Comparison of ENCODE assay signal across 8 mouse cellular contexts in genomic region chr17:24454218-24454755, GRCm38 (mm10). TPM values are rescaled to one million over a fixed set of nuclear protein-coding genes. Genes with fewer than 3 reads are reported as not detected.
DNase-seq lines count a peak whose midpoint lies in the region; ATAC-seq and TF ChIP-seq lines count a peak whose summit lies in the region.

No protein-coding gene starts in this region.

- H3K79me3 ChIP-seq in C2C12 (ENCODE audit: low read depth): peaks cover 19% of the 10 kb centered on the region

- H3ac ChIP-seq in C2C12 (ENCODE audit: control insufficient read depth, insufficient read length, low read depth): no peak overlapping the region

- no peaks in the 10 kb centered on the region for H3K4me1 ChIP-seq in cerebellum, adult 2 months (ENCODE audit: control insufficient read depth, insufficient read depth, low read length)
- peaks cover 7% of the 10 kb centered on the region; the same call in 1 of the 2 replicates for H3K4me1 ChIP-seq in forebrain, embryonic 11.5 days (replicated peaks; ENCODE audit: control insufficient read depth, insufficient read depth, low read length)
- H3K4me1 ChIP-seq in liver, embryonic 13.5 days (replicated peaks): peaks cover 31% of the 10 kb centered on the region

- peak overlapping the region; percentile 60 for H3K4me2 ChIP-seq in forebrain, embryonic 11.5 days (ENCODE audit: low read depth, low read length, severe bottlenecking)
- H3K4me2 ChIP-seq in liver, embryonic 13.5 days: peak overlapping the region; percentile 79

- no peak for TF ChIP-seq CTCF in cerebellum, adult 2 months (IDR thresholded peaks at IDR 0.05; ENCODE audit: borderline replicate concordance, insufficient read depth, low read depth, low read length)
- no peak for TF ChIP-seq CTCF in C2C12 (IDR thresholded peaks at IDR 0.05; ENCODE audit: control insufficient read depth, insufficient read depth, insufficient read length)

- no peak for TF ChIP-seq POLR2A in cerebellum, adult 2 months (IDR thresholded peaks at IDR 0.05; ENCODE audit: borderline replicate concordance, insufficient read depth, low read length)

- H3K27ac ChIP-seq in cerebellum, adult 2 months (ENCODE audit: insufficient read depth, low read length): peak overlapping the region; percentile 71
- peak overlapping the region; percentile 90; the same call in 1 of the 2 replicates for H3K27ac ChIP-seq in forebrain, embryonic 11.5 days (ENCODE audit: low read depth, low read length)
- H3K27ac ChIP-seq in liver, embryonic 13.5 days: peak overlapping the region; percentile 98

- WGBS in cerebellum, adult 2 months: 5% methylated on average over 14 of the region's 14 CpGs
- WGBS in forebrain, embryonic 11.5 days: 11% methylated on average over 14 of the region's 14 CpGs
- 3% methylated on average over 14 of the region's 14 CpGs for WGBS in liver, embryonic 13.5 days (ENCODE audit: insufficient replicate concordance)

- peaks cover 43% of the 10 kb centered on the region for H3K79me2 ChIP-seq in C2C12 (ENCODE audit: control insufficient read depth, insufficient read depth)

- H3K27me3 ChIP-seq in cerebellum, adult 2 months (ENCODE audit: control insufficient read depth, insufficient read depth, low read length): no peaks in the 10 kb centered on the region
- no peaks in the 10 kb centered on the region for H3K27me3 ChIP-seq in C2C12 (ENCODE audit: control insufficient read depth, insufficient read depth, insufficient read length)
- no peaks in the 10 kb centered on the region for H3K27me3 ChIP-seq in forebrain, embryonic 11.5 days (ENCODE audit: control insufficient read depth, insufficient read depth, low read length)
- H3K27me3 ChIP-seq in liver, embryonic 13.5 days: no peaks in the 10 kb centered on the region

- H3K9ac ChIP-seq in forebrain, embryonic 11.5 days (ENCODE audit: low read length): peak overlapping the region; percentile 92
- H3K9ac ChIP-seq in liver, embryonic 13.5 days: peak overlapping the region; percentile 94

- H3K36me3 ChIP-seq in C2C12 (ENCODE audit: control insufficient read depth, insufficient read depth): peaks cover 17% of the 10 kb centered on the region
- H3K36me3 ChIP-seq in forebrain, embryonic 11.5 days (ENCODE audit: control insufficient read depth, insufficient read depth, low read length): peaks cover 3% of the 10 kb centered on the region; the same call in 1 of the 2 replicates
- peaks cover 21% of the 10 kb centered on the region for H3K36me3 ChIP-seq in liver, embryonic 13.5 days

- H3K9me3 ChIP-seq in forebrain, embryonic 11.5 days (ENCODE audit: control insufficient read depth, low read length): no peaks in the 10 kb centered on the region
- no peaks in the 10 kb centered on the region for H3K9me3 ChIP-seq in liver, embryonic 13.5 days (replicated peaks)

- H3K4me3 ChIP-seq in cerebellum, adult 2 months (replicated peaks; ENCODE audit: insufficient read depth, low read depth, low read length): peak overlapping the region; percentile 88
- peak overlapping the region; percentile 79 for H3K4me3 ChIP-seq in C2C12 (ENCODE audit: insufficient read depth, poor library complexity, severe bottlenecking)
- peak overlapping the region; percentile 78 for H3K4me3 ChIP-seq in forebrain, embryonic 11.5 days (ENCODE audit: low read depth, low read length)
- H3K4me3 ChIP-seq in liver, embryonic 13.5 days (replicated peaks): peak overlapping the region; percentile 77

- no peak for DNase-seq in cerebellum, adult 2 months
- no peak for DNase-seq in forebrain, embryonic 11.5 days (ENCODE audit: low spot score)
- no peak for DNase-seq in liver, embryonic 13.5 days
- no peak for DNase-seq in urinary bladder, adult 18-20 months (ENCODE audit: low spot score in 2 of 2)
- no peak for DNase-seq in adrenal gland, adult 2 months
- no peak for DNase-seq in layer of hippocampus, postnatal 14 days (ENCODE audit: low spot score in 2 of 2)

- no peak for ATAC-seq in cerebellum, adult (ENCODE audit: insufficient number of reproducible peaks, low FRiP score, low TSS enrichment)
- no peak for ATAC-seq in forebrain, embryonic 11.5 days (replicated peaks; ENCODE audit: low FRiP score)
- no peak for ATAC-seq in liver, embryonic 13.5 days (ENCODE audit: low read depth)

TF ChIP-seq in C2C12, 6 proteins besides CTCF, POLR2A, EP300 and RAD21:
- no peak for TF ChIP-seq MYOD1 (IDR thresholded peaks at IDR 0.05; ENCODE audit: control insufficient read depth, insufficient read length, low read depth)
- no peak for TF ChIP-seq MAX (IDR thresholded peaks at IDR 0.05)
- TF ChIP-seq FOSL1 (IDR thresholded peaks at IDR 0.05; ENCODE audit: insufficient read depth, low read length, poor library complexity, severe bottlenecking): no peak
- TF ChIP-seq CEBPB (IDR thresholded peaks at IDR 0.05; ENCODE audit: low read depth): no peak
- no peak for TF ChIP-seq USF1 (IDR thresholded peaks at IDR 0.05; ENCODE audit: low read depth)
- TF ChIP-seq MYOG (IDR thresholded peaks at IDR 0.05; ENCODE audit: control insufficient read depth, extremely low read depth, insufficient read length): no peak
TF ChIP-seq in C2C12: peak in this region for 0.

RNA-seq across cellular contexts. Expression of gene Dnase1l2, which starts 11.4 kb away (rescaled TPM):
- polyA plus RNA-seq in cerebellum, adult 2 months (2012; rRNA removed): 22.3 and 22.7 TPM in 2 replicates
- polyA plus RNA-seq in C2C12 (2012; fragmentation: generic; extraction: Trizol): 0.68 TPM
- 2.7 and 3.3 TPM in 2 replicates for polyA plus RNA-seq in forebrain, embryonic 11.5 days (2014; fragmentation: Nextera tagmentation; extraction: Ambion mirVana)
- polyA plus RNA-seq in liver, embryonic 13.5 days (2015; fragmentation: Nextera tagmentation; extraction: Ambion mirVana): 0.33 and 0.68 TPM in 2 replicates
- 1 to 10 TPM; 2.1 to 3.7 TPM for total RNA-seq in adrenal gland, adult 2 months (2021)
- 1.8 and 4.1 TPM in 2 replicates for polyA plus RNA-seq in adrenal gland, adult 2 months (2012; rRNA removed)
- total RNA-seq in layer of hippocampus, postnatal 14 days (2021): 1 to 10 TPM; 5.2 to 8.1 TPM

RNA-seq across cellular contexts. Expression of gene E4f1, which starts 15.8 kb away (rescaled TPM):
- polyA plus RNA-seq in cerebellum, adult 2 months (2012; rRNA removed): 79.4 and 80.6 TPM in 2 replicates
- 13.1 TPM for polyA plus RNA-seq in C2C12 (2012; fragmentation: generic; extraction: Trizol)
- 28.8 and 31.4 TPM in 2 replicates for polyA plus RNA-seq in forebrain, embryonic 11.5 days (2014; fragmentation: Nextera tagmentation; extraction: Ambion mirVana)
- polyA plus RNA-seq in liver, embryonic 13.5 days (2015; fragmentation: Nextera tagmentation; extraction: Ambion mirVana): 11.7 and 13.0 TPM in 2 replicates
- 10 to 100 TPM; 17.0 to 21.8 TPM for total RNA-seq in adrenal gland, adult 2 months (2021)
- 57.5 and 59.5 TPM in 2 replicates for polyA plus RNA-seq in adrenal gland, adult 2 months (2012; rRNA removed)
- 10 to 100 TPM; 27.8 to 32.3 TPM for total RNA-seq in layer of hippocampus, postnatal 14 days (2021)

RNA-seq across cellular contexts. Expression of gene Pgp, which starts 15.9 kb away (rescaled TPM):
- 126 and 133 TPM in 2 replicates for polyA plus RNA-seq in cerebellum, adult 2 months (2012; rRNA removed)
- 56.7 TPM for polyA plus RNA-seq in C2C12 (2012; fragmentation: generic; extraction: Trizol)
- polyA plus RNA-seq in forebrain, embryonic 11.5 days (2014; fragmentation: Nextera tagmentation; extraction: Ambion mirVana): 72.1 and 73.4 TPM in 2 replicates
- 84.0 and 86.7 TPM in 2 replicates for polyA plus RNA-seq in liver, embryonic 13.5 days (2015; fragmentation: Nextera tagmentation; extraction: Ambion mirVana)
- 100 to 1,000 TPM in 1 of 2 experiments, 10 to 100 TPM in 1; 65.0 to 104 TPM for total RNA-seq in adrenal gland, adult 2 months (2021)
- 254 TPM in 2 replicates for polyA plus RNA-seq in adrenal gland, adult 2 months (2012; rRNA removed)
- total RNA-seq in layer of hippocampus, postnatal 14 days (2021): 10 to 100 TPM; 71.8 to 73.5 TPM

RNA-seq across cellular contexts. Expression of gene Bricd5, which starts 19.4 kb away (rescaled TPM):
- polyA plus RNA-seq in cerebellum, adult 2 months (2012; rRNA removed): 2.3 TPM in 2 replicates
- polyA plus RNA-seq in C2C12 (2012; fragmentation: generic; extraction: Trizol): 0.06 TPM
- polyA plus RNA-seq in forebrain, embryonic 11.5 days (2014; fragmentation: Nextera tagmentation; extraction: Ambion mirVana): 0.41 and 0.44 TPM in 2 replicates
- 0.13 TPM in 1 of 2 replicates, not detected in the other for polyA plus RNA-seq in liver, embryonic 13.5 days (2015; fragmentation: Nextera tagmentation; extraction: Ambion mirVana)
- total RNA-seq in adrenal gland, adult 2 months (2021): under 1 TPM; 0.38 to 0.69 TPM
- polyA plus RNA-seq in adrenal gland, adult 2 months (2012; rRNA removed): 0.57 and 0.67 TPM in 2 replicates
- 1 to 10 TPM; 1.0 to 2.1 TPM for total RNA-seq in layer of hippocampus, postnatal 14 days (2021)

RNA-seq across cellular contexts. Expression of gene Mlst8, which starts 24.6 kb away (rescaled TPM):
- 55.9 and 63.5 TPM in 2 replicates for polyA plus RNA-seq in cerebellum, adult 2 months (2012; rRNA removed)
- polyA plus RNA-seq in C2C12 (2012; fragmentation: generic; extraction: Trizol): 23.1 TPM
- 33.8 and 34.0 TPM in 2 replicates for polyA plus RNA-seq in forebrain, embryonic 11.5 days (2014; fragmentation: Nextera tagmentation; extraction: Ambion mirVana)
- 11.7 and 13.8 TPM in 2 replicates for polyA plus RNA-seq in liver, embryonic 13.5 days (2015; fragmentation: Nextera tagmentation; extraction: Ambion mirVana)
- 10 to 100 TPM; 25.6 to 26.0 TPM for total RNA-seq in adrenal gland, adult 2 months (2021)
- polyA plus RNA-seq in adrenal gland, adult 2 months (2012; rRNA removed): 44.5 and 61.7 TPM in 2 replicates
- 10 to 100 TPM; 30.7 to 32.1 TPM for total RNA-seq in layer of hippocampus, postnatal 14 days (2021)
